Mouse (Mus musculus) heart, embryonic 14.5 days (tissue): ENCODE data around the gene S100a13. TPM values are rescaled to one million over a fixed set of nuclear protein-coding genes. Genes with fewer than 3 reads are reported as not detected.

Experiments used
- ATAC-seq: fragments of 200-750 bp; cut with Nextera tagmentation; 2 replicates; pipeline ENCODE4 v1.8.0; 2017; ENCODE audit warnings: low read depth, moderate TSS enrichment; ENCODE audit not compliant: insufficient number of reproducible peaks, insufficient read depth, low FRiP score
- H3K27ac ChIP-seq, 2 experiments: fragments of 200-500 bp in 1 of 2; fragments of 300-500 bp in 1 of 2; sonication (generic) in 1 of 2; replicated peaks in 1 of 2; 2 replicates each; pipeline ENCODE4 v1.5.1; 2012 to 2014; ENCODE audit warnings: low read depth in 2 of 2, low read length in 2 of 2, control low read depth in 1 of 2, mild to moderate bottlenecking in 1 of 2, mixed read lengths in 1 of 2; ENCODE audit not compliant: control insufficient read depth in 1 of 2, insufficient read depth in 1 of 2
- H3K27me3 ChIP-seq: fragments of 300-500 bp; sonication (generic); 2 replicates; pipeline ENCODE4 v1.6.1; 2014; ENCODE audit warnings: mild to moderate bottlenecking, low read length, control low read depth; ENCODE audit not compliant: control insufficient read depth, insufficient read depth
- H3K36me3 ChIP-seq: fragments of 300-500 bp; sonication (generic); 2 replicates; pipeline ENCODE4 v1.6.1; 2014; ENCODE audit warnings: mild to moderate bottlenecking, control low read depth, low read length, mixed read lengths; ENCODE audit not compliant: control insufficient read depth, insufficient read depth
- H3K4me1 ChIP-seq, 2 experiments: fragments of 200-500 bp in 1 of 2; fragments of 300-500 bp in 1 of 2; sonication (generic) in 1 of 2; 2 replicates each; pipeline ENCODE4 v1.6.1; 2012 to 2014; ENCODE audit warnings: low read length in 2 of 2, control low read depth in 1 of 2, mixed read lengths in 1 of 2; ENCODE audit not compliant: control insufficient read depth in 2 of 2, insufficient read depth in 2 of 2
- H3K4me2 ChIP-seq: fragments of 300-500 bp; sonication (generic); 2 replicates; pipeline ENCODE4 v1.6.1; 2014; ENCODE audit warnings: mild to moderate bottlenecking, low read length
- H3K4me3 ChIP-seq, 2 experiments: fragments of 200-500 bp in 1 of 2; fragments of 300-500 bp in 1 of 2; sonication (generic) in 1 of 2; 2 replicates each; pipeline ENCODE4 v1.5.1; 2012 to 2014; ENCODE audit warnings: low read length in 2 of 2, mild to moderate bottlenecking in 2 of 2, control low read depth in 1 of 2, low read depth in 1 of 2, moderate library complexity in 1 of 2; ENCODE audit not compliant: control insufficient read depth in 1 of 2, insufficient read depth in 1 of 2
- H3K9ac ChIP-seq: fragments of 300-500 bp; sonication (generic); 2 replicates; pipeline ENCODE4 v1.6.1; 2014; ENCODE audit warnings: mild to moderate bottlenecking, low read length
- H3K9me3 ChIP-seq: fragments of 300-500 bp; sonication (generic); 2 replicates; pipeline ENCODE4 v1.6.1; 2016; ENCODE audit warnings: low read length, control low read depth; ENCODE audit not compliant: control insufficient read depth
- WGBS: fragments of 180-500 bp; shearing (Covaris S2); extraction: QIAGEN DNeasy Blood & Tissue Kit; methylation state at CpG from one replicate; pipeline ENCODE4 v1.1.7; 2014; 5-methylcytosine and 5-hydroxymethylcytosine counted together
- polyA plus RNA-seq: library from polyadenylated mRNA; unstranded; fragments of >200 nt; fragmentation: Nextera tagmentation; extraction: Ambion mirVana; gene quantifications from 2 replicates; pipeline ENCODE4 v1.2.1, GENCODE M21; 2014

S100a13 gene
- polyA plus RNA-seq, 1 experiment from 2014 or later: 99.9 TPM

DNA sequence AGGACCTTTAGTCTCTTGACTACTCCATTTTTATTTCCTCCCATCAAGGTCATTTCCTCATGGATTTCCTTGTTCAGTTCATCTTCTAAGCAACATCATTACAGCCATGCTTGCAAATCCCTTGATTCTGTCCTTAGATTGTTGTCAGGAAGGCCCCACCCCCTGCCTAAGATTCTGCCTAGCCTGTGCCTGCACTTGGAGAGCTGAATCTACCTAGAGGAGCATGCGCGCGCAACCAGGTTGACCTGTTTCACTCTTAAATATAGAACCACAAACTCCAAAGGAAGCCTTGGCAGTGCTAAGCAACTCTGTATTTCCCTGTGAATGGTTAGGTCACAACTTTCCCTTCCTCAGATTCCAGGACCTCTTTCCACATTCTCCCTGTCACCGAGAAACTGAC lies 3.5 kb downstream of the S100a13 start:
- Histone ChIP-seq H3K27ac (no peak overlapping the region), H3K9me3 (no peaks in the 10 kb centered on the region), H3K36me3 (peaks cover 21% of the 10 kb centered on the region; the same call in 1 of the 2 replicates), H3K27me3 (no peaks in the 10 kb centered on the region), H3K4me3 (no peak overlapping the region), H3K4me2 (no peak overlapping the region), H3K9ac (no peak overlapping the region), H3K4me1 (peaks cover 14 to 17% of the 10 kb centered on the region in 2 experiments)
- 71% methylated on average over 4 of the region's 4 CpGs for WGBS
- no peak for ATAC-seq

DNA sequence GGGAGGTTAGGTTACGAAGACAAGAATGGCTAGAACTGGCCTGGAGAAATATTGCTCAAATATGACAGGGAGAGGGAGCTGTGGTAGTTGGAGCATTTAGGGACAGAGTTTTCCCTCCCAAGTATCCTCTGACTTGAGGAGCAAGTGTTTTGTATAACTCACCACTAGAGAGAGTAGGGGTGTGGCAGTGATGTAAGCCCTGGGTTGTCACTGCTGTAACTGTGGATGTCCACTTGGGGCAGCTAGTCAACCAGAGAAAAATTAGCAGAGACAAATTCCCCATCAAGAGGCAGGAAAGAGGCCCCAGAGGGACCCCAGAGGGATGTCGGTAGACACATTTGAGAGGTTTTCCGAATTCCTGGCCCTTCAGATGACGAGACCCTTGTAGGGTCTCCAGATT lies 11.2 kb downstream of the S100a13 start:
- Histone ChIP-seq H3K27ac (no peak overlapping the region), H3K4me2 (no peak overlapping the region), H3K27me3 (no peaks in the 10 kb centered on the region), H3K4me1 (0 out of 4 replicates have a peak, but pooled peaks cover 0 to 6% of the 10 kb centered on the region in 2 experiments), H3K36me3 (peaks cover 20% of the 10 kb centered on the region; the same call in 1 of the 2 replicates), H3K9me3 (no peaks in the 10 kb centered on the region), H3K9ac (no peak overlapping the region), H3K4me3 (no peak overlapping the region)
- 49% methylated on average over 4 of the region's 4 CpGs for WGBS
- ATAC-seq: no peak

DNA sequence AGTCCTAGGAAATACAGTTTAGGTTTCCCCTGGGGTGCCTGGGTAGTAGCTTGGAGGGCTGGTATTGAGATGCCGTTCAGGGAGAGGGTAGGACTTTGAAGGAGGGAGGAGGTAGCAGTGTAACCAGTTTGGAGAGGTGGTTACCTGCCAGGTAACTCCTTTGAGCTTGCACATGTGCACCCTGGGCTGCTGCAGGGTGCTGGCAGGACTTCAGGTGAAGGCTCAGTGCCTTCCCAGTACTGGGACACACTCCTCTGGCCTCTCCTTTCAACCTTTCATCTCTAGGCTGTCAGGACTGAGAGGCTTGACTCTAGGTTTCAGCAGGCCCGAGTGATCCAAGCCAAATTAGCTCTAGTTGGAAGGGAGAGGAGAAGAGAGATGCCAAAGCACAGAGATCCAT lies 11.8 kb downstream of the S100a13 start:
- Histone ChIP-seq H3K9me3 (no peaks in the 10 kb centered on the region), H3K4me1 (0 out of 4 replicates have a peak, but pooled peaks cover 0 to 6% of the 10 kb centered on the region in 2 experiments), H3K36me3 (peaks cover 17% of the 10 kb centered on the region; the same call in 1 of the 2 replicates), H3K27me3 (no peaks in the 10 kb centered on the region), H3K9ac (no peak overlapping the region), H3K27ac (no peak overlapping the region), H3K4me3 (no peak overlapping the region), H3K4me2 (no peak overlapping the region)
- WGBS: 76% methylated on average over 2 of the region's 2 CpGs
- no peak for ATAC-seq

DNA sequence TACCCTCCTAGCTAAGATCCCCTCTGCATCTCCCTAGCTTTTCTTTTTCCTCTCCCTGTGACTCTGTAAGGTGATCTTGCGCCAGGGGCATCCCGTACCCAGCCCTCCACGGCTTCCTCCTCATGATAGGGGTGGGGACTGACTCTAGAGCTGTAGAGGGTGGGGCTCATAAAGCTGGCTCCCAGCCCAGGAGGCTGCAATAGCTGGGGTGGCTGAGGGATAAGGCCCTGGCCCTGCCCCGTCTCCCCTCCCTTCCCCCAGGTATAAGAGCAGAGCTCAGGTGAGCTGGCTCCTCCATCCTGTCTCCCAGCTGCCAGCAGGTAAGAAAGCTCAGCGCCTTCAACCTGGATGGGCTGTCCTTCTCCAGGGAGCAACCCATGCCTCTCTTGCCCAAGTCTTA lies 12.3 kb downstream of the S100a13 start, which contains the start of gene S100a14:
Gene S100a14, plus strand, starts transcription at position 277 of the 400 bp plus-strand sequence.
- Histone ChIP-seq H3K4me3 (no peak within 1 kb of the TSS), H3K9ac (no peak within 1 kb of the TSS), H3K27ac (no peak within 1 kb of the TSS), H3K36me3 (peaks cover 16% of the 10 kb centered on the region; the same call in 1 of the 2 replicates), H3K4me2 (no peak within 1 kb of the TSS), H3K4me1 (0 out of 4 replicates have a peak, but pooled peaks cover 0 to 6% of the 10 kb centered on the region in 2 experiments), H3K27me3 (no peaks in the 10 kb centered on the region), H3K9me3 (no peaks in the 10 kb centered on the region)
- 42% methylated on average over 5 of the region's 5 CpGs for WGBS
- peak; percentile 48; the same call in 1 of the 2 replicates for ATAC-seq

DNA sequence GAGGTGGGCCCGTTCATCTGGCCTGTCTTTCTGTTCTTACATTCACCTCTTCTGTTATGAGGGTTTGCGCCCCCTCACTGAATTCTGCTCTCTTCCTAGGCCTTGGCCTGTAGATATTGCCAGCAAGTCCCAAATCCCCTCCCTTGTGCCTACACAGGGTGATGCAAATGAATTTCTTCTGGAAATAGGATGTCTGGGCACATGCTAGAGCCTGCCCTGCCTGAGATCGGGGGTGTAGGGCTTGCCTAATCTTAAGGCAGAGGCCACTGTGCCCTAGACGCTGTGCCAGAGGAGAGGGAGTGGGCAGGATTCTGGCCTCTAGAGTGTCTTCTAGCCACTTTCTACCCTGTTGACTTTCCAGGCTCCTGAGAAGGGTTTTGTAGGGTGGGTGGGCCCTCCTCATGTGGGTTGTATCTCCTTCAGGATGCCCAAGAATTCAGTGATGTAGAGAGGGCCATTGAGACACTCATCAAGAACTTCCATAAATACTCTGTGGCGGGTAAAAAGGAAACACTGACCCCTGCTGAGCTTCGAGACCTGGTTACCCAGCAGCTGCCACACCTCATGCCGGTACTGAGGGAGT lies 13.1 kb downstream of the S100a13 start:
- Histone ChIP-seq H3K4me1 (0 out of 4 replicates have a peak, but pooled peaks cover 0 to 6% of the 10 kb centered on the region in 2 experiments), H3K4me2 (no peak overlapping the region), H3K9ac (no peak overlapping the region), H3K27ac (no peak overlapping the region), H3K36me3 (peaks cover 16% of the 10 kb centered on the region; the same call in 1 of the 2 replicates), H3K27me3 (no peaks in the 10 kb centered on the region), H3K9me3 (no peaks in the 10 kb centered on the region), H3K4me3 (no peak overlapping the region)
- no peak for ATAC-seq
- 79% methylated on average over 7 of the region's 7 CpGs for WGBS

DNA sequence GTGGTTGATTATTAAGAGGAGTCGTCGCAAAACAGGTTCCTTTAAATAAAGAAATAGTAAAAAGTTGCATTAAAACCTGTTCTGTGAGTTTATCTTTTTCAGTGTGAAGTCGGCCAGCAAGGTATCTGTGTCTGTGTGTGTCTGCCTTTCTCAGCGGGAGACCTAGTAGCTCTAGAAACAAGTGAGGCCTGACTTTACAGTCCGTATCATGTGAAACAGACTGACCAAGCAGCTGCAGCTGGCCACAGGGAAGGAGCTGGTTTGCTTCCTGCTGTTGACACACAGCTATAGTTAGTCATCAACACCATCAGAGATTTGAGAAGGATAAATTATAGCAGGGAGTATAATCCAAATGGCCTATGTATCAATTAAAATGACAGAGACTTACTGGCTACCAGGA lies 17.5 kb downstream of the S100a13 start:
- no peak for ATAC-seq
- Histone ChIP-seq H3K36me3 (no peaks in the 10 kb centered on the region), H3K4me2 (no peak overlapping the region), H3K4me3 (no peak overlapping the region), H3K4me1 (no peaks in the 10 kb centered on the region), H3K9ac (no peak overlapping the region), H3K27me3 (no peaks in the 10 kb centered on the region), H3K27ac (no peak overlapping the region), H3K9me3 (no peaks in the 10 kb centered on the region)
- WGBS: 69% methylated on average over 5 of the region's 5 CpGs

DNA sequence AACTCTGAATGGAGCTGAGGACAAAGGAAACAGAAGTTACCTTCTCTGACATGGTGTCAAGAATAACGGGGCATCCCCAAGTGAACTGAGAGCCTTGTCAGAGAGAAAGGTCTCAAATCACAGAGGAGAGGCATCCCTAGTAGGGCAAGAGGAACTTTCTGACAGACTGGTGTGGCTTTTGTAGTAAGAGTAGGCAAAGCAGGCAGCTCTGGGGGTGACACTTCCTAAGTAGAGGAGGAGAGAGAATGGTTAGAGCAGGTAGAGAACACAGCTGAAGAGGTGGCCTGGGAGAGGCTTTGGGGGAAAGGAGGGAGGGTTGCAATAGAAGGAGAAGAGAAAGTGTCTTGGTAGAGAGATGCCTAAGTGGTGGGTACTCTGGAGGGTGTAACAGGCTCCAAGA lies 21.2 kb downstream of the S100a13 start:
- ATAC-seq: no peak

More for the DNA sequence above, 21.2 kb downstream of the S100a13 start:
- H3K9me3 ChIP-seq: no peaks in the 10 kb centered on the region
- H3K27ac ChIP-seq: no peak overlapping the region
- H3K4me2 ChIP-seq: no peak overlapping the region
- H3K9ac ChIP-seq: no peak overlapping the region
- WGBS: 58% methylated on average over 1 of the region's 1 CpGs
- peaks cover 5% of the 10 kb centered on the region; the same call in 1 of the 2 replicates for H3K27me3 ChIP-seq
- no peaks in the 10 kb centered on the region for H3K36me3 ChIP-seq
- peaks cover 0 to 2% of the 10 kb centered on the region in 2 experiments; a peak in 1 of 4 replicates for H3K4me1 ChIP-seq
- no peak overlapping the region for H3K4me3 ChIP-seq
